Mouse (Mus musculus): ENCODE data around the gene Cpt1a. TPM values are rescaled to one million over a fixed set of nuclear protein-coding genes. Genes with fewer than 3 reads are reported as not detected.
A peak's percentile ranks its signal among the peaks of the same experiment; 100 is the strongest.

Cpt1a gene
- polyA plus RNA-seq, 1 experiment from 2014 or later, result 46.4 TPM

DNA sequence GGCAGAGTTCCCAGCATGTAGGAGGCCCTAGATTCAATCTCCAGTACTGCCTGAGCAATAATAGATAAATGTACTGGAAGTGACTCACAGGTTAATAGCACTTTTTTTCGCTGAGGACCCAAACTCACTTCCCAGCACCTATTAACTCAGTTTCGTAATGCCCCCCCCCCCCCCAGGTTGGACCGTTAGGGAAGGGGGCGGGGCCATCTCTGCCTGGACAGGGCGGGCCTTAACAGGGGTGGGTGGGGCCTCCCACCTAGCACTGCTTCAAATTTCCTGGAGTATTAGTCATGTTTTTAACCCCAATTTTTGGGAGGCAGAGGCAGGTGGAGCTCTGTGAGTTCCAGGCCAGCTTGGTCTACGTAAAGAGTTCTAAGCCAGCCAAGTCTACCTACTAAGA is 65.9 kb downstream of the Cpt1a start:
- no peak for ATAC-seq (ENCODE audit: low FRiP score, low TSS enrichment)
- WGBS, result 74% methylated on average over 5 of the region's 6 CpGs
- no peak overlapping the region for H3K9ac ChIP-seq (replicated peaks; ENCODE audit: low read length)
- peaks cover 8% of the 10 kb centered on the region; the same call in 1 of the 2 replicates for H3K36me3 ChIP-seq (ENCODE audit: insufficient read depth, low read length)
- H3K9me3 ChIP-seq (ENCODE audit: low read length), result peaks cover 5% of the 10 kb centered on the region; the same call in 1 of the 2 replicates
- no peak overlapping the region for H3K4me3 ChIP-seq (ENCODE audit: low read length)
- H3K27ac ChIP-seq (ENCODE audit: low read length), result no peak overlapping the region
- H3K27me3 ChIP-seq (ENCODE audit: insufficient read depth, low read length), result no peaks in the 10 kb centered on the region
- peaks cover 6% of the 10 kb centered on the region for H3K4me1 ChIP-seq (ENCODE audit: insufficient read depth, low read length)
- no peak overlapping the region for H3K4me2 ChIP-seq (replicated peaks; ENCODE audit: low read depth, low read length)

DNA sequence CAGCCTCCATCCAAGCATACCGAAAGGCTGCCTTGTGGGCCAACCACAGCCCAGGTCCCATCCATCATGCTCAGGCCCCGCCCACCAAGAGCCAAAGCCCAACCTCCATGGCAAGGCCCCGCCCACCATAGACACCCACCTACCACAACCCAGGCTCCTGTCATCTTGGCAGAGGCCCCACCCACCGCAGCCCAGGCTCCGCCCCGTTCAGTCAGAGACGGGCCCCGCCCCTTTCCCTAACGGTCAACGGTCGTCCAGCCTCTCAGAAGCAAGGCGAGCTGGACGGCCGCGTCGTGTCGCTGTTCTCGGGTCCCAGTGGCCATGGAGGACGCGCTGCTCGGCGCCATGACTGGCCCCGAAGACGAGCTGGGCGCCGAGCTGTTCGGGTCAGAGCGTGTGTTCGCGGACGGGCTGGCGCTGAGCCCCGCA is 66.5 kb downstream of the Cpt1a start, which contains the start of gene Tesmin:
Gene Tesmin, plus strand, starts transcription at position 229 of the 429 bp plus-strand sequence.
- Histone ChIP-seq H3K36me3 (ENCODE audit: insufficient read depth, low read length) (peaks cover 8% of the 10 kb centered on the region; the same call in 1 of the 2 replicates), H3K4me3 (ENCODE audit: low read length) (peak within 1 kb of the TSS; percentile 50), H3K27me3 (ENCODE audit: insufficient read depth, low read length) (no peaks in the 10 kb centered on the region), H3K9ac (replicated peaks; ENCODE audit: low read length) (peak within 1 kb of the TSS; percentile 65), H3K4me2 (replicated peaks; ENCODE audit: low read depth, low read length) (peak within 1 kb of the TSS; percentile 87), H3K27ac (ENCODE audit: low read length) (no peak within 1 kb of the TSS), H3K4me1 (ENCODE audit: insufficient read depth, low read length) (peaks cover 6% of the 10 kb centered on the region), H3K9me3 (ENCODE audit: low read length) (peaks cover 5% of the 10 kb centered on the region; the same call in 1 of the 2 replicates)
- peak; percentile 87 for ATAC-seq (ENCODE audit: low FRiP score, low TSS enrichment)
- 2% methylated on average over 33 of the region's 33 CpGs for WGBS

DNA sequence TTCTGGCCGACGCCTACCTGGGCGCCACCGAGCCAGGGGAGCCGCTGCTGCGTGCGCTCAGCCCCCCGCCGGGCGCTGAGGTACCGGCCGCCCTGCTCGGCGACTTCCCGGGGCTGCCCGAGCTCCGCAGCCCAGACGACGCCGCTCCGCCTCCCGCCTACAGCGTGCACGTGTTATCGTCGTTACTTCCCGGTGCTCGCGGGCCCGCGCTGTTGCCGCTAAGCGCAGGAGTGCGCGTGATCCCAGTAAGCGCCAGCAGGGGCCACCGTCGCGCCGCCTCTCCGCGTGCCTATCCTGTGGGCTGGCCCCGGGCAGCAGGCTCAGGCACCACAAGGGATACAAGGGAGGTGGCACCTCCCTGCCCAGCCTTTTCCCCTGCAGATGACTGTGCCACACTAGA is 67.0 kb downstream of the Cpt1a start:
- Histone ChIP-seq H3K4me1 (ENCODE audit: insufficient read depth, low read length) (peaks cover 6% of the 10 kb centered on the region), H3K36me3 (ENCODE audit: insufficient read depth, low read length) (peaks cover 5% of the 10 kb centered on the region; the same call in 1 of the 2 replicates), H3K9ac (replicated peaks; ENCODE audit: low read length) (peak overlapping the region; percentile 65), H3K4me2 (replicated peaks; ENCODE audit: low read depth, low read length) (peak overlapping the region; percentile 87), H3K9me3 (ENCODE audit: low read length) (peaks cover 5% of the 10 kb centered on the region; the same call in 1 of the 2 replicates), H3K4me3 (ENCODE audit: low read length) (peak overlapping the region; percentile 50), H3K27ac (ENCODE audit: low read length) (no peak overlapping the region), H3K27me3 (ENCODE audit: insufficient read depth, low read length) (no peaks in the 10 kb centered on the region)
- 0% methylated on average over 42 of the region's 43 CpGs for WGBS
- ATAC-seq (ENCODE audit: low FRiP score, low TSS enrichment), result peak; percentile 96

- H3K4me2 ChIP-seq (replicated peaks; ENCODE audit: low read depth, low read length), result no peak overlapping the region
- no peak for ATAC-seq (ENCODE audit: low FRiP score, low TSS enrichment)
- H3K9ac ChIP-seq (replicated peaks; ENCODE audit: low read length), result no peak overlapping the region
- H3K27me3 ChIP-seq (ENCODE audit: insufficient read depth, low read length), result no peaks in the 10 kb centered on the region
- WGBS, result 94% methylated on average over 1 of the region's 1 CpGs
- no peak overlapping the region for H3K4me3 ChIP-seq (ENCODE audit: low read length)
- no peaks in the 10 kb centered on the region for H3K36me3 ChIP-seq (ENCODE audit: insufficient read depth, low read length)
- H3K4me1 ChIP-seq (ENCODE audit: insufficient read depth, low read length), result peaks cover 6% of the 10 kb centered on the region
- no peak overlapping the region for H3K27ac ChIP-seq (ENCODE audit: low read length)
- peaks cover 5% of the 10 kb centered on the region; the same call in 1 of the 2 replicates for H3K9me3 ChIP-seq (ENCODE audit: low read length)
Measured at GRCm38 (mm10) chr19:3392384-3392783, 70.2 kb downstream of the Cpt1a start.

GRCm38 (mm10) chr19:3394216-3394615 is 72.1 kb downstream of the Cpt1a start:
- WGBS, result 80% methylated on average over 3 of the region's 3 CpGs
- Histone ChIP-seq H3K9me3 (ENCODE audit: low read length) (peaks cover 5% of the 10 kb centered on the region; the same call in 1 of the 2 replicates), H3K9ac (replicated peaks; ENCODE audit: low read length) (no peak overlapping the region), H3K4me2 (replicated peaks; ENCODE audit: low read depth, low read length) (no peak overlapping the region), H3K4me1 (ENCODE audit: insufficient read depth, low read length) (peaks cover 2% of the 10 kb centered on the region), H3K27me3 (ENCODE audit: insufficient read depth, low read length) (no peaks in the 10 kb centered on the region), H3K36me3 (ENCODE audit: insufficient read depth, low read length) (no peaks in the 10 kb centered on the region), H3K4me3 (ENCODE audit: low read length) (no peak overlapping the region), H3K27ac (ENCODE audit: low read length) (no peak overlapping the region)
- ATAC-seq (ENCODE audit: low FRiP score, low TSS enrichment), result no peak

DNA sequence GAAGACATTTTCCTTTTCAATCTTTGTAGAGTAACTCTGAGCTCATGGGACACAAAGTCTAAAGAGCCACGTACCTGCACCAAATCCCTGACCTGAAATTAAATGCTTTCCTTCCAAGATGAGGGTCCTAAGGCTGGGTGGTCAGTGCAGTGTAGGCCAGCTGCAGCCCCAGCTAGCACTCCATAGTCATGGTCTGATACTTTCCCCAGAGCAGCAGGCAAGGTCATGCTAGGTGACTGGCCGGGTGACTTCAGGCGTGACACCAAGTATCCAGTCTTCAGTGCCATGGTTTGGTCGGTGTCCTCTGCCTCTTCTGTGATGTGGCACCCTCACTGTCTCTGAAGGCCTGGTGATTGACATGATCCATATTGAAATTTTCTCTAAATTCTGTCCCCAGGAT is 77.9 kb downstream of the Cpt1a start:
- no peak for ATAC-seq (ENCODE audit: low FRiP score, low TSS enrichment)
- Histone ChIP-seq H3K36me3 (ENCODE audit: insufficient read depth, low read length) (no peaks in the 10 kb centered on the region), H3K27ac (ENCODE audit: low read length) (no peak overlapping the region), H3K9me3 (ENCODE audit: low read length) (no peaks in the 10 kb centered on the region), H3K9ac (replicated peaks; ENCODE audit: low read length) (no peak overlapping the region), H3K4me1 (ENCODE audit: insufficient read depth, low read length) (no peaks in the 10 kb centered on the region), H3K27me3 (ENCODE audit: insufficient read depth, low read length) (no peaks in the 10 kb centered on the region), H3K4me3 (ENCODE audit: low read length) (no peak overlapping the region), H3K4me2 (replicated peaks; ENCODE audit: low read depth, low read length) (no peak overlapping the region)
- 48% methylated on average over 4 of the region's 4 CpGs for WGBS

DNA sequence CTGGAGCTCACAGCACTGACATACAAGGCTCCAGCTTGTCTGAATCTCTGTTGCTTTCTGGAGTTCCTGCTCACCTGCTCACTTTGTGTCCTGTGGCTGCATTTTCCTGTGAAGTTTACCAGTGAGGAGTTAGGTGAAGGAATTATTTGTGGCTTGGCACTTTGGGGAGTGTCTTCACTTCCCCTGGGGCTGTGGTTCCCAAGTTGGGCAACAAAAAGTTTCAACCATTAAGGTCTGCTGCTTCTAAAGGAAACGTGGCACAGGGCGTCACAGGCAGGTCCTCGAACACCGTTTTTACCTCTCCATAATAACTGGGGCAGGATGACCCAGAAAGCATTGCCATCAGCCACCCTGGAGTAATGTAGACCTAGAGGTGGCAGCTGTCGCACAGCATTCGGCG is 79.4 kb downstream of the Cpt1a start:
- H3K4me3 ChIP-seq (ENCODE audit: low read length), result no peak overlapping the region
- WGBS, result 88% methylated on average over 7 of the region's 7 CpGs
- no peak for ATAC-seq (ENCODE audit: low FRiP score, low TSS enrichment)
- no peak overlapping the region for H3K9ac ChIP-seq (replicated peaks; ENCODE audit: low read length)
- no peaks in the 10 kb centered on the region for H3K27me3 ChIP-seq (ENCODE audit: insufficient read depth, low read length)
- H3K4me2 ChIP-seq (replicated peaks; ENCODE audit: low read depth, low read length), result no peak overlapping the region
- no peaks in the 10 kb centered on the region for H3K4me1 ChIP-seq (ENCODE audit: insufficient read depth, low read length)
- H3K36me3 ChIP-seq (ENCODE audit: insufficient read depth, low read length), result no peaks in the 10 kb centered on the region
- H3K9me3 ChIP-seq (ENCODE audit: low read length), result no peaks in the 10 kb centered on the region
- no peak overlapping the region for H3K27ac ChIP-seq (ENCODE audit: low read length)

- H3K4me2 ChIP-seq (replicated peaks; ENCODE audit: low read depth, low read length), result no peak overlapping the region
- no peak overlapping the region for H3K27ac ChIP-seq (ENCODE audit: low read length)
- H3K9me3 ChIP-seq (ENCODE audit: low read length), result no peaks in the 10 kb centered on the region
- H3K36me3 ChIP-seq (ENCODE audit: insufficient read depth, low read length), result no peaks in the 10 kb centered on the region
- 52% methylated on average over 7 of the region's 7 CpGs for WGBS
- H3K9ac ChIP-seq (replicated peaks; ENCODE audit: low read length), result no peak overlapping the region
- no peaks in the 10 kb centered on the region for H3K4me1 ChIP-seq (ENCODE audit: insufficient read depth, low read length)
- H3K27me3 ChIP-seq (ENCODE audit: insufficient read depth, low read length), result no peaks in the 10 kb centered on the region
- no peak overlapping the region for H3K4me3 ChIP-seq (ENCODE audit: low read length)
- ATAC-seq (ENCODE audit: low FRiP score, low TSS enrichment), result no peak
Measured at GRCm38 (mm10) chr19:3401943-3402342, 79.8 kb downstream of the Cpt1a start.

DNA sequence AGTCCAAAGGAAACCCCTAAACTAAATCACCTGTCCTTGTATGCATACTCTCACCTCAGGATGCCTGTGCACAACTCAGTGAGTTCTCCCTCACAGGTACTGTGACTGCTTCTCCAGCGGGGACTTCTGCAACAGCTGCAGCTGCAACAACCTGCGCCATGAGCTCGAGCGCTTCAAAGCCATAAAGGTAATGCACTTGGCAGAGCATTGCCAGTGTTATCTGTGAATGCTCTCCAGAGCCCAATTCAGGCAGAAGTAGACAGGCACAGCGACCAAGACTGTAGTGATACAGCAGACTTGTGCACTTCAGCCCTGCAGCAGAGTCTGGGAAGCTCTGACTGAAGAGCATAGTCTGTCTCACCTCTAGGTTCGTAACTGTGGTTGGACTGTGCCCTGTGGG is 80.3 kb downstream of the Cpt1a start:
- Histone ChIP-seq H3K36me3 (ENCODE audit: insufficient read depth, low read length) (no peaks in the 10 kb centered on the region), H3K27ac (ENCODE audit: low read length) (no peak overlapping the region), H3K4me3 (ENCODE audit: low read length) (no peak overlapping the region), H3K27me3 (ENCODE audit: insufficient read depth, low read length) (no peaks in the 10 kb centered on the region), H3K4me1 (ENCODE audit: insufficient read depth, low read length) (no peaks in the 10 kb centered on the region), H3K4me2 (replicated peaks; ENCODE audit: low read depth, low read length) (no peak overlapping the region), H3K9me3 (ENCODE audit: low read length) (no peaks in the 10 kb centered on the region), H3K9ac (replicated peaks; ENCODE audit: low read length) (no peak overlapping the region)
- WGBS, result 78% methylated on average over 6 of the region's 6 CpGs
- ATAC-seq (ENCODE audit: low FRiP score, low TSS enrichment), result no peak

GRCm38 (mm10) chr19:3404030-3404429 is 81.9 kb downstream of the Cpt1a start:
- WGBS, result 87% methylated on average over 7 of the region's 7 CpGs
- Histone ChIP-seq H3K4me3 (ENCODE audit: low read length) (no peak overlapping the region), H3K9ac (replicated peaks; ENCODE audit: low read length) (no peak overlapping the region), H3K4me1 (ENCODE audit: insufficient read depth, low read length) (no peaks in the 10 kb centered on the region), H3K36me3 (ENCODE audit: insufficient read depth, low read length) (no peaks in the 10 kb centered on the region), H3K27ac (ENCODE audit: low read length) (no peak overlapping the region), H3K27me3 (ENCODE audit: insufficient read depth, low read length) (no peaks in the 10 kb centered on the region), H3K4me2 (replicated peaks; ENCODE audit: low read depth, low read length) (no peak overlapping the region), H3K9me3 (ENCODE audit: low read length) (no peaks in the 10 kb centered on the region)
- ATAC-seq (ENCODE audit: low FRiP score, low TSS enrichment), result no peak
